Mouse (Mus musculus): ENCODE data around the gene Gm4559.
"Not testable (repeated sequence)": the region's sequence is repeated elsewhere in the genome, so short reads cannot be mapped to it uniquely, and the experiment has no call there.

Gene Gm4559

DNA sequence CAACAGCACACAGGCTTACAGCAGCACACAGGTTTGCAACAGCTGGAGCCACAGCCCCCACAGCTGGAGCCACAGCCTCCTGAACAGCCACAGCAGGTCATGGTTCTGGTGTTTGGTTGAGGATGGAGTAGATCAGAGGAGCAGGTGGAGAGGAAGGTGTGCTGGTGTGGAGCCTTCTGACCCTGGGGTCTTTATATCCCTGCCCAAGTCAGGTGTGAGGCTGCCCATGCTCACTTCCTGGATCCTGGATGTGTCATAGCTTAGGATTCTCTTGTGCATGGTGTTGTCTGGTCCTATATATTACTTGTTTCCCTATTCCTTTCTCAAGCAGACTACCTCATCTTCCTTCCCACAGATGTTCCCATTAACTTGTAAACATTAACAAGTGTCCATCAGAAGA lies at the start of gene Gm4559:
TSS of gene Gm4559 (minus strand) at position 101 of the 400 bp plus-strand sequence.
- not testable (repeated sequence) for DNase-seq (ENCODE audit: low spot score)

DNA sequence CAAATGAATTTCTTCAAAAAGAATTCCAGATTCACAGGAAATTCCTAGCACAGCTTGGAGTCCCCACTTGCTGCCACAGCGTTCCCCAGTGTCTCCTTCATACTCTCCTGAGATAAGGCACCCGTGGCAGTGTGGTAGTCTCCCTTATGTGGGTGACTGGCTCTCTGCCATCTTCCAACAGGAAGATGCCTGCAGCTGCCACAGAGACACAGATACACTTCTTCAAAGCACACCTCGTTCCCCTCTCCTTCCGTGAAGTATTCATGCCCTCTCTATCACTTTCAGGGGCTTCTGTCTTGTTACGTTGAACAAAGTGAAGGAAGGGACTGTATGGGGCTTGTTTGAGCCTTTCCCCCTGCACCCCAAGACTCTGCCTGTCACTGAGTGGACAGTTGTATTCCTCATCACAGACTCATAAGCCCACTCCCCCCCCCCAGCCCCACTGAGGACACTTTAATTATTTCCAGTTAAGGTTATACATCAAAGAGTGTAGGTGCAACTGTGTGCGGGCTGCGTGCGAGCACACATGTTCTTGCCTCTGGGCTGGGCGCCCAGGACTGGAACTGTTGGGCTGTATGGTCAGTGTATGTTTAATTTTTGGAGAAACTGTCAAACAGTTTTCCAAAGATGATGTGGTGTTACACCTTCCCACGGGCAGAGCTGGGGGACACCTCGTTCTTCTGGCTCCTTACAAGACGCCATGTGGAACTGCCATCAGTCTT lies 49.4 kb upstream of the Gm4559 start:
- no peak for DNase-seq (ENCODE audit: low spot score)

DNA sequence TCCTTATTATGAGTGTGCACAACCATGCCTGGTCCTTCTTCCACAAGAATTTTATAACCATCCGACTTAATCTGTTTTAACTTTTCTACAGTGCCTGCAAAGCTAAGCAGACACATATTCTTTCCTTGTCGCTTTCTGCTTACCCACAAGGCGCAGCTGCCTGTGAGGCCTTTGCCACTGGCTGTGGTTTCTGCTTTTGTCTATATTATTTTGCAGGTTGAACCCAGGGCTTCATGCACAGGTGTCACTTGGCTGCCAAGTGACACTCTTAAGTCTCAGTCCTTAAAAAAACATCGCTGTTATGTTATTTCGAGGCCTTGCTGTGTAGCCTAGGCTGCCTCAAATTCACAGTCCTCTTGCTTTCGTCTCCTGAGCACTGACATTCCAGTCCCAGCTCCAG lies 48.5 kb upstream of the Gm4559 start:
- no peak for DNase-seq (ENCODE audit: low spot score)

DNA sequence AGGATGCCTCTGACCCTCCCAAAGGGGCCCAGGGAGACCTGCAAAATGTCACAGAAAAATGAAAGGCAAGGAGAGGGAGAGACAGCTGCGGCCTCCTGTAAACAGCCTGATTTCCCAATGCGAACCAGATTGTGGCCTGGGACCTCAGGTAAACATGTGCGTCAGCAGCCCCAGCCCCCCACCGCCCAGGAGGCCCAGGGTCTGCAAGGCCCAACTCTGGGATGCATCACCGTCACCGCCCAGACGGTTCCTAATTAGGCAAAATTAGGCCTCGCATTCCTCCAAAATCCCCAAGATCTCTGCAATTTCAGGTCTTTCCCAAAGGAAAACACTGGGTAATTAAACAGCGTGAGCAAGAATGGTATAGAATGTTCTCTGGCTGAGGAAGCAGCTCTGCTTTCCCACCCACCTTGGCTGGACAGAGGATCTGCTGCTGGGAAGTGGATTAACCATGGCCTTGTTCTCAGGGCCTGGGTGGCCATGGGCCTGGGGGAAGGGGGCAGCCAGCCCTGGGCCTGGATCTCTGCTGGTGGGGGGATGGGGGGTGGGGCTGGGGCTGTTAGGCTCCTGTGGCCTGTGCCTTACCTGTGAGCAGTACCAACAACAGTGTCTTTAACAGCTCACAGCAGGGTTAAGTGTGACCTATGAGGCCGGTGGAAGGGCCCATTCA lies 47.6 kb upstream of the Gm4559 start:
- DNase-seq (ENCODE audit: low spot score), result not testable (repeated sequence)

DNA sequence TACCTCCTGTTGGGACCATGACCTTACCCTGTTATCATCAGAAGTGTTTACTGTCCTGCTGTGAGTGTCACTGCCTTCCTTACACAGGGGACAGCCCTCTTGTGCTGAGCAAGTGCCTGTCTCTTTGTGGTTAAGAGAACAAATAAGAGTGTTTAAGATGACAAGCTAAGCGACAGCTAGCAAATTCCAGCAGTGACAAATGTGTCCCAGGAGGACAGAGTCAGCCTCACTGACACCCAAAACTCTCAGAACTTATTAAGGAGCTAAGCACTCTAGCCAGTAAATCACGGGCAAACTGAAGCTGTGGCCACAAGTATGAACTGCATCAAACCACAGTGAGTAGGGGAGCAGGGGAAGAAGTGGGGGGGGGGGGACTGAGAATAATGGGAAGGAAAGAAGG lies 46.7 kb upstream of the Gm4559 start:
- DNase-seq (ENCODE audit: low spot score), result no peak

DNA sequence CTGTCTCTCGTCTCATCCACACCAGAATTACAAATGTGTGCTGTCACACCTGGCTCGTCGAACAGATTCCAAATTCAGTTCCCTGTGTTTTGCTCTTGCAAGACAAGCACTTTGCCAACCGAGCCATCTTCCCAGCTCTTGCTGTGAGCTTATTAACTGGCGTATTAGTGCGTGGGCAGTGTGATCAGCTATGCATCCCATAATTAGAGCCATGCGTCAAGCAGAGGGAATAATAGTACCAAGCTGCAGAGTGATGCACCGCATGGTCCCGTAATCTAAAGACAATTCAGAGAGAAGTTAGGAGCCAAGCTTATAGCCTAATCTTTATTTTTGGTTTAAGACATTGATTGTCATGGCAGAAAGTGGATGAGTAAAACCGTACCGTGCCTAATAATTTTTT lies 45.0 kb upstream of the Gm4559 start:
- DNase-seq (ENCODE audit: low spot score), result no peak

DNA sequence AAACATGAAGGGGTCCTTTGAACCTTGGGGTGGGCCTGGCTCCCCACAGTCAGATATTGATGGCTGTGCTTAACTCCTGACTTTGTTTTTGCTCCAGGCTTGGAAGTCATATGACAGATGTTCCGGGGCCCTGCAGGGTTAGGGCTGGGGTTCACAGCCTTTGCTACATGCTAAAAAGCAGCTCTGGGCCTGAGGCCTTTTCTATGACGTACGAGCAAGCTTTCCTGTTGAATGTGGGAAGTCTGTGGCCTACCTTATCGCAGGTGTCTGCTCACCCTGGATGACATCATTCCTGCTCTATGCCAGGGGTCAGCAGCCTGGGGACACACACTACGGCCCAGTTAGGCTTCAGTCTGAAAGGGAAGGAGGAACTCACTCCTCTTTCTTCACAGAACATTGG lies 43.1 kb upstream of the Gm4559 start:
- no peak for DNase-seq (ENCODE audit: low spot score)

DNA sequence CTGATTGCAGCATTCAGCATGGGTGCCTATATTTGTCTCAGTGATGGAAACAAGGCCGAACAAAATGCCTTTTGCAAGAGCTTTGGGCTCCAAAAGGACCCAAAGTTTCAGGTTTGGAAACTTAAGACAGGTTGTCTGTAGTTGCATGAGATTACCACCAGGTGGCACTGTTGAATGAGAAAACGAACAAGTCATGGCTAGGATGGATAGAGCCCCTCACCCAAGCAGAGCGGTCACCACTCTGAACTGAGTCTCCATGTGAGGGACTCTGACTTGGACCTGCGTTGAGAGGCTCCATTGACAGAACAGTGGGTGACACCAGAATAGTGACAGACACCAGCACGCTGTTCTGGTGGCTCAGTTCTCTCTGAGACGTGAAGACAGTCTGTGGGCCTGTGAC lies 42.4 kb upstream of the Gm4559 start:
- peak; percentile 29 for DNase-seq (ENCODE audit: low spot score)

DNA sequence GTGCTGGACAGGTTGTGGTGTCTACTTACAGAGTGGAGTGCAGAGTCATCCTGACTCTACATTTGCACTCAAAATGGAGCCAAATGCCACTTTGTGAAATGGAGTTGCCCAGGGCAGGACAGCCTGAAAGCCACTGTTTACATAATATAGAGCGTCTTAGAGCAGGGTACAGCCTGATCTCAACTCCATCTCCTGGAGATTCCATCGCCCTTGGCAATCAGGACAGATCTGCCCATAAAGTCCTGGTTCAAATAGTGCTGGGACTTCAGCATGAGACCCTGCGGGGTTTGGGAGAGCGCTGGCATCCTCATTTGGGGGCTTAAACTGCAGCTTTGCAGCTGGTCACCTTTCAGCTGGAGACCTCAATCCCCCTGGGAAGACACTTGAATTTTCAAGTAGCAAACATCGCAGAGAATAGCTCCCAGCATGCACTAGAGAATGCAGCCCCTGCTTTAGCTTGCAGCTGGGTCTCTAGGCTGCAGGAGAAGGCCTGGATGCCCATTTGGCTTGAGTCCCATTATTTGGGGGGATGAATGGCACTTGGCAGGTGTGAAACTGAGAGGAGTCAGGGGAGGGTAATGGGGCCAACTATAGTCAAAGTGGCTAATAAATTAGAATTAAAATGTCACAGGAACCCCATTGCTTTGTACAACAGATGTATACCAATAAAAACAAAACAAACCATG lies 40.6 kb upstream of the Gm4559 start:
- no peak for DNase-seq (ENCODE audit: low spot score)

DNA sequence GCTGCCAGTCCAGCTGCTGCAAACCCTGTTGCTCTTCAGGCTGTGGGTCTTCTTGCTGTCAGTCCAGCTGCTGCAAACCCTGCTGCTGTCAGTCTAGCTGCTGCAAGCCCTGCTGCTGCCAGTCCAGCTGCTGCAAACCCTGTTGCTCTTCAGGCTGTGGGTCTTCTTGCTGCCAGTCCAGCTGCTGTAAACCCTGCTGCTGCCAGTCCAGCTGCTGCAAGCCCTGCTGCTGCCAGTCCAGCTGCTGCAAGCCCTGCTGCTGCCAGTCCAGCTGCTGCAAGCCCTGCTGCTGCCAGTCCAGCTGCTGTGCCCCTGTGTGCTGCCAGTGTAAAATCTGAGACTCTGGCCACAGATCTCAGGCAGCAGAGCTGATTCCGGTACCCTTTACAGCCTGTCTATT lies 29.8 kb upstream of the Gm4559 start:
- DNase-seq (ENCODE audit: low spot score), result not testable (repeated sequence)

DNA sequence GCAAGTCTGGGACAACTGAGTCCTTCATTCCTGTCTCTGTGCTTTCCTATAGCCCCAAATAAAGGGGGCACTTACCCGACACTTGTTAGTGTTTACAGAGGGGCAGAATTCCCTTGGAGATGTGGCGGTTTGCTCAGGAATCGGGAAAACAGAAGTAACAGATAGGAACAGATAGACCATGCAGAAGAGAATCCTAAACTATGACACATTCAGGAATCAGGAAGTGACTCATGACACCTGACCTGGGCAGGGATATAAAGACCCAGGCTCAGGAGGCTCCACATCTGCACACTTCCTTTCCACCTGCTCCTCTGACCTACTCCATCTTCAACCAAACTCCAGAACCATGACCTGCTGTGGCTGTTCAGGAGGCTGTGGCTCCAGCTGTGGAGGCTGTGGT lies 29.1 kb upstream of the Gm4559 start, which contains the start of gene Krtap5-4:
TSS of gene Krtap5-4 (plus strand) at position 301 of the 400 bp plus-strand sequence.
- DNase-seq (ENCODE audit: low spot score), result no peak

DNA sequence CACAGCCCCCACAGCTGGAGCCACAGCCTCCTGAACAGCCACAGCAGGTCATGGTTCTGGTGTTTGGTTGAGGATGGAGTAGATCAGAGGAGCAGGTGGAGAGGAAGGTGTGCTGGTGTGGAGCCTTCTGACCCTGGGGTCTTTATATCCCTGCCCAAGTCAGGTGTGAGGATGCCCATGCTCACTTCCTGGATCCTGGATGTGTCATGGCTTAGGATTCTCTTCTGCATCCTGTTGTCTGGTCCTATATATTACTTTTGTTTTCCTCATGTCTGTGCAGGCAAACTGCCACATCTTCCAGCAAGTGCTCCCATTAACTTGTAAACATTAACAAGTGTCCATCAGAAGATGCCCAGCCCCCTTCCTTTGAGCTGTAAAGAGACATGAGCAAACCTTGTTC lies 22.9 kb upstream of the Gm4559 start, which contains the start of gene Krtap5-1:
TSS of gene Krtap5-1 (minus strand) at position 101 of the 400 bp plus-strand sequence.
- DNase-seq (ENCODE audit: low spot score), result not testable (repeated sequence)

DNA sequence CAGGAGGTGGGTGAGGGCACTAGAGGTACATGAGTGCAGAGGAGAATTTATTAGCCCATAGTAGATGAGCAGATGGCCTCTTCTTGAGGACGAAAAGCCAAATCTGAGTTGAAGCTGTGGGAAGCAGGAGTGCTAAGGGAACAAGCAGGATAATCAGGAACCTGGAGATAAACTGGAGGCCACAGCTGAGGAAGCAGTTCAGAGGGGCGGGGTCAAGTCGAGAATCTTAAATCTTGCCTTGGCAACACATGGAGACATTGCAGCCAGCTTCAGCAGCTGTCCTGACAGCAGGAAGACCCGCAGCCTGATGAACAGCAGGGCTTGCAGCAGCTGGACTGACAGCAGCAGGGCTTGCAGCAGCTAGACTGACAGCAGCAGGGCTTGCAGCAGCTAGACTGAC lies 21.9 kb upstream of the Gm4559 start:
- DNase-seq (ENCODE audit: low spot score), result not testable (repeated sequence)

DNA sequence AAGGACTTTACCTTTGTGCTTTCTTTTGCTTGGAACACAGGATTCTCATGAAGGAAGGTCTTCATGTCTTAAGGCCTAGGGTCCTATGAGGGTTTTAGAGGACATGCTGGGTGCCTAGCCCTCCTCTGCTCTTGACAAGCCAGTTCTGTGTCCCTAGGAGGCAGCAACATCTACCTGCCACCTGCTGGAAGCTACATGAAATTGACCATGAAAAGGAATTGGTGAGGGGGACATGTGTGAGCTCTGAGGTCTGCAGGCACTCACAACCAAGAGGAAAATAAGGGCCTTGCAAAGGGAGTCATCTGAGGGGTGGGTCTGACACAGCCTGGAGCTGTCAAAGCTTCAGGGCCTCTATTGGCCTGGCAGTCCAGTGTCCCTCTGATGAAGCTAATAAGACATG lies 21.3 kb upstream of the Gm4559 start:
- DNase-seq (ENCODE audit: low spot score), result no peak

DNA sequence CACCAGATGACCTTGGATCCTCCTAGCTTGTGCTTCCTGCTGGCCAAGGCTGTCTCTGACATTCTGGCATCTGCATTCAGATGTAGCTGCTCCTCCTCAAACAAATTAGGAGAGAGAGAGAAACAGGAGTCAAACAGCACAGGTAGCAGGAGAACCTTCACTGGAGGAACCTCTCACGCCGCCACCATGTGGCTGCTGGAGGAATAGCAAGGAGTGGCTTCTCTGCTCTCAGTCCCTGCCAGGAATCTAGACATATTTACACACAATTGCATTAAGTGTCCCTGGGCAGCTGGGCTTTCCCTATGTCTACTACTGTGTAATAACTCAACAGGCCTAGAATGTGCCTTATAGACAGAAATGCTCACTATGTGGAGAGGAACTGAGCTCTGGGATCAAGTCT lies 19.7 kb upstream of the Gm4559 start:
- not testable (repeated sequence) for DNase-seq (ENCODE audit: low spot score)

DNA sequence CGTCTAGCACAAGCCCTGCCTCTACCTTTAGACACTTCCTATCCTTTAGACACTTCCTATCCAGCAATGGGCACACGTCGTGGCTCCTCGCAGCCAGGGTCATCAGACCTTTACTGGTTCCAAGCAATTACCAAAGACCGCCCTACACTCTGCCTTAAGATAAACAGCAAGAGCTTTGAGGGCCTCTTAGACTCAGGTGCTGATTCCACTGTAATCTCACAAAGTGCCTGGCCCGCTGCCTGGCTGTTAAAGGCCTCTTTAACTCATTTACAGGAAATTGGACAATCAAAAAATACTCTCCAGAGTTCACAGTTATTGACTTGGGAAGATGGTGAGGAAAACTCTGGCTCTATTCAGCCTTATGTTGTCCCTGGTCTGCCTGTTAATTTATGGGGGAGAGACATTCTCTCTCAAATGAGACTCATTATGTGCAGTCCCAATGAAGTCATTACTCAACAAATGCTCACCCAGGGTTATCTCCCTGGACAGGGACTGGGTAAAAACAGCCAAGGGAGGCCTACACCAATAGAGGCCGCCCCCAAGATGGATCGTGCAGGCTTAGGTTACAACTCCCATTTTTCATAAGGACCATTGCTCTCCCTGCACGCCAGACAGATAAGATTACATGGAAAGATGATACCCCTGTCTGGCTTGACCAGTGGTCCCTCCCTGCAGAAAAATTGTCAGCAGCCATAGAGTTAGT lies 11.9 kb upstream of the Gm4559 start:
- DNase-seq (ENCODE audit: low spot score), result not testable (repeated sequence)

DNA sequence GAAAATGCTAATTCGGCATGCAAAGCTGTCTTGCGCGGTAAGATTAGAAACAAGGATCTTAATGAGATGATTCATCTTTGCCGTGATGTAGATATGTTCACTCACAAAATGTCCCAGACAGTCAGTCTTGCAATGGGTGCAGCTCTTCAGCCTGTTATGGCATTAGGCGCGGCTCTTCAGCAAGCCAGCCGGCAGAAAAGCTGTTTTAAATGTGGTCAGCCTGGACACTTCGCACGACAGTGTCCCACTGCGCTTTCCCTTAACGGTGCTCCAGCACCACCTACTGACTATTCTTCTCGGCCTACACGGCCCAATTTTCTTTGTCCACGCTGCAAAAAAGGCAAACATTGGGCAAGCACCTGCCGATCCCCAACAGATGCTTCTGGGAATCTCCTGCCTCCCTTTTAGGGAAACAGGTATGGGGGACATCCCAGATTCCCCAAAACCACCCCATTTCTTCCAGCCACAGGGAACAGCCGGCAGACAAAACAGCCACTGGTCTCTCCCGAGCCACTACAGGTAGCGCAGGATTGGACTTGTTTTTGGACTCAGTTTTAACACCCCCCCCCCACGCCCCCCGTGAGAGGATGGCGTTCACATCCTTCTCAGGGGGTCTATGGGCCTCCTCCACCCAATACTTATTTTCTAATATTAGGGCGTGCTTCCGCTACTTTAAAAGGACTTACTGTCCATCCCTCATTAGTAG lies 11.1 kb upstream of the Gm4559 start:
- DNase-seq (ENCODE audit: low spot score), result peak; percentile 28

DNA sequence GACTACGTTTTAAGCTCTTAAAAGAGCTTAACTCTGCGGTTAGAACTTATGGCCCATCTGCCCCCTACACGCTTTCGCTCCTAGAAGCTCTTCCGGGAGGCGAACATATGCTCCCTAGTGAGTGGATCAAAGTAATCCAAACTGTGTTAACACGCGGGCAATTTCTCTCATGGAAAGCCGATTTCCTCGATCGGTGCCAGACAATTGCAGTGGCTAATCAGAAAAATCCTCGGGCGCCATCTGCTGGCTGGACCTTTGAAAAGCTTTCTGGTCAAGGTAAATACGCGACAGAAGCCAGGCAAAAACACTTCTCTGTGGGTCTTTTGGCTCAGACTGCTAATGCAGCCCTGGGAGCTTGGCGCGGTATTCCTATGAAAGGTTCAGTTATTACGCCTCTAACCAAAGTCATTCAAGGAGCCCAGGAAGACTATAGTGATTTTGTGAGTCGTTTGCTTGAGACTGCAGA lies 10.5 kb upstream of the Gm4559 start:
- DNase-seq (ENCODE audit: low spot score), result peak; percentile 90

DNA sequence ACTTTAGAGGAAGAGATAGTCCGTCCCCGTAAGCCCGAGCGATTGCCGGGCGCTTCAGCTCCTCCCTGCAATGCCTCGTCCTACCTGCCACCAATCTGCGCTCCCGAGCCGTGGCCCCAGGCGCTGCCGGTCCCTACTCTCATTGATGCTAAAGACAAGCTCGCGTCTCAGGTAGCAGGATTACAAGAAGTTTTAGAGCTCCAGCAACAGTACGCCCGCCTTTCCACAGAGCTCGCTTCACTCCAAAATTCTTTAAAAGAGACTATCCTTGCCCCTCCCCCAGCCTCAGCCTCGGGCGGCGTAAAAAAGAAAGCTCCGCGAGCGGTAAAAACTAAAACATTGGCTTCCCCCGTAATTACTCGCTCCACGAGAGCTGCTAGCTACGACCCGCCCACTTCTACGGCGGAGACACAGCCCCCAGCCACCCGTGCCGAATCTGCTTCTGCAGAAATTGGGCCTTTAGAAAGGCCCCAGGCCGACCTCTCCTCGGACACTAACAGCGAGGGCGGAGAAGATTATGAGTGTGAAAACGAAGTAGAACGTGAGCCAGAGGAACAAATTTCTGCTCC lies 9.9 kb upstream of the Gm4559 start:
- DNase-seq (ENCODE audit: low spot score), result peak; percentile 49

DNA sequence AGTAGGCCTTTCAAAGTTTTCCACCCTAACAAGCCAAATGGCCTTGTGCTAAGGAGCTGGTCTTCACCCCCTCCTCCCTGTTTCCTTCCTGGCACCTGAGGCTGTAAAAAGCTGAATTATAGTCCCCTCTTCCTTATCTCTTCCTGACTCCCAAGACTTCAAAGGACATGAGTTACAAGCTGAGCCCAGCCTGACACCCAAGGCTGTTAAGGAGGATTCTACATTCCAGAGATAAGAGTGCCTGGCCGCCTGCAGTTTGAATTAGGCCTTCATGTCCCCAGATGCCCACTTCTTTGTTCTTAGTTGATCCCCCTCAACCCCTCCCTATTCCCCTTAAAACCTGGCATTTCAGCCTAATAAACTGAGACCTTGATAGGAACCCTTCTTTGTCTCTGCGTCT lies 8.7 kb upstream of the Gm4559 start:
- DNase-seq (ENCODE audit: low spot score), result not testable (repeated sequence)

DNA sequence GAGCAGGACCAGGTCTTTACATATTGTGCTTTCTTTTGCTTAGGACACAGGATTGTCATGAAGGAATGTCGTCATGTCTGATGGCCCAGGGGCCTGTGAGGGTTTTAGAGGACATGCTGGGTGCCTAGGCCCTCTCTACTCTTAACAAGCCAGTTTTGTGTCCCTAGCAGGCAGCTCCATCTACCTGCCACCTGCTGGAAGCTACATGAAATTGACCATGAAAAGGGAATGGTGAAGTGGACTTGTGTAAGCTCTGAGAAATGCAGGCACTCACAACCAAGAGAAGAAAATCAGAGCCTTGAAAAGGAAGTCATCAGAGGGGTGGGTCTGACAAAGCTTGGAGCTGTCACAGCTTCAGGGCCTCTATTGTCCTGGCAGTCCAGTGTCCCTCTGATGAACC lies 5.1 kb upstream of the Gm4559 start:
- DNase-seq (ENCODE audit: low spot score), result not testable (repeated sequence)
